Mouse (Mus musculus): Measurements from ENCODE around the gene Tlr12. TPM values are rescaled to one million over a fixed set of nuclear protein-coding genes. Genes with fewer than 3 reads are reported as not detected.

Gene Tlr12
- polyA plus RNA-seq, 1 experiment from 2014 or later = 1.5 TPM

DNA sequence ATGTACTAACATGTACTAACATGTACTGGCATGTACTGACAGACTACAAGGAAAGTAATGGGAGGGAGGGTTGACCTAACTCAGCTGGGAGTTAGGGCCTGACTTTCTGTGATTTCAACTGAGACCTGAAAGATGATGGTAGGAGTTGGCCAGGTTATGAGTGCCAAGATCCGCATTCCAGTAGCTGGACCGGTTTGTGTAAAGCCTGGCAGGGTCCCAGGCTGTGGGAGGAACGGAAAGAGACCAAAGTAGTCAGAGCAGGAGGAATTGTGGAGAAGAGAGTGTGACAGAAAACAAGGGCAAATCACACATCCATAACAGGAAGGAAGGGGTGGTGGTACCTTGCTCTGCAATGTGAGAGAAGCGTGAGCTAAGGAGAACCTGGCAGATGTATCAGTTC, 42.6 kb downstream of the Tlr12 start:
- WGBS = 90% methylated on average over 4 of the region's 4 CpGs

More for the DNA sequence above, 42.6 kb downstream of the Tlr12 start:
- Histone ChIP-seq H3K4me3 (no peak overlapping the region), H3K27me3 (no peaks in the 10 kb centered on the region), H3K4me1 (no peaks in the 10 kb centered on the region), H3K36me3 (peaks cover 34% of the 10 kb centered on the region), H3K4me2 (replicated peaks) (no peak overlapping the region), H3K27ac (no peak overlapping the region), H3K9me3 (replicated peaks) (peaks cover 17% of the 10 kb centered on the region), H3K9ac (no peak overlapping the region)
- ATAC-seq (ENCODE audit: low FRiP score) = no peak

Other genes starting within 250 kb of the Tlr12 start
- gene Zscan20, start 8.5 kb downstream of the Tlr12 start, polyA plus RNA-seq (2016; fragmentation: Nextera tagmentation; extraction: Ambion mirVana) = 5.7 and 5.9 TPM in 2 replicates
- gene Phc2, start 36.1 kb upstream of the Tlr12 start, polyA plus RNA-seq (2016; fragmentation: Nextera tagmentation; extraction: Ambion mirVana) = 126 and 138 TPM in 2 replicates
- gene A3galt2, start 136.7 kb upstream of the Tlr12 start, polyA plus RNA-seq (2016; fragmentation: Nextera tagmentation; extraction: Ambion mirVana) = 0.50 and 0.79 TPM in 2 replicates
- 44.3 and 44.7 TPM in 2 replicates for gene Zfp362, start 187.4 kb upstream of the Tlr12 start, polyA plus RNA-seq (2016; fragmentation: Nextera tagmentation; extraction: Ambion mirVana)